Mouse (Mus musculus): ENCODE results near the gene Rflnb.

DNA sequence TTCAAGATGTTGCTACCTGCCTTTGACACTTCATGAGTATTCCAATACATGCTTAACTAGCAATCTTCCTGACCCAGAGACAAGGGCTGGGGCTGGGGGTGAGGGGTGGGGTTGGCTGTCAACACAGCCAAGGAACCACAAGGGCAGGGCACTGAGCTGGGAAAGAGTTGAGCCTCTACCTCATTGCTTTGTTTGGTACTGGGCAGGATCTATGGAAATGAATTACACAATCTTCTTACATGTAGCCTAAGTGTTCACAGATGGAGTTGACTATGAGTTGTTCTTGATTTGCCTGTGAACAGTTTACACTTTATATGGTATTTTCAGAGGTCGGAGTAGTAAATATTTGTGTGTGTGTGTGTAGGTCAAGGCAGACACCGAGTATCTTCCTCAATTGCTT lies 33.3 kb upstream of the Rflnb start:
- TF ChIP-seq POLR2A (IDR thresholded peaks at IDR 0.05; ENCODE audit: insufficient read length, low read depth) (no peak), TCF3 (IDR thresholded peaks at IDR 0.05; ENCODE audit: insufficient read length, low read depth) (no peak), MYOD1 (IDR thresholded peaks at IDR 0.05; ENCODE audit: control insufficient read depth in 1 of 3, insufficient read length in 2 of 3, low read depth in 2 of 3) (no peak), POLR2AphosphoS2 (IDR thresholded peaks at IDR 0.05; ENCODE audit: insufficient read length, low read depth) (no peak), USF1 (IDR thresholded peaks at IDR 0.05; ENCODE audit: low read depth) (no peak), REST (IDR thresholded peaks at IDR 0.05; ENCODE audit: insufficient read depth, insufficient read length) (no peak), TCF12 (IDR thresholded peaks at IDR 0.05; ENCODE audit: insufficient read depth, poor library complexity, severe bottlenecking) (no peak)

Measured in myocyte (in vitro differentiated cells).